Mouse (Mus musculus): Measurements from ENCODE around the gene Eef2k. TPM values are rescaled to one million over a fixed set of nuclear protein-coding genes. Genes with fewer than 3 reads are reported as not detected.
"Not testable (repeated sequence)": the region's sequence is repeated elsewhere in the genome, so short reads cannot be mapped to it uniquely, and the experiment has no call there.

The Eef2k gene
- polyA plus RNA-seq, 1 experiment: 21.9 TPM

GRCm38 (mm10) chr7:120900191-120900590 lies 57.6 kb downstream of the Eef2k start:
- Histone ChIP-seq H3K36me3 (ENCODE audit: control insufficient read depth, insufficient read depth) (peaks cover 3% of the 10 kb centered on the region), H3K79me2 (ENCODE audit: control insufficient read depth, insufficient read depth) (no peaks in the 10 kb centered on the region), H3ac (ENCODE audit: control insufficient read depth, insufficient read length, low read depth) (no peak overlapping the region), H3K4me3 (ENCODE audit: insufficient read depth, poor library complexity, severe bottlenecking) (no peak overlapping the region), H3K79me3 (ENCODE audit: low read depth) (no peaks in the 10 kb centered on the region), H3K27me3 (ENCODE audit: control insufficient read depth, insufficient read depth, insufficient read length) (no peaks in the 10 kb centered on the region)
- TF ChIP-seq MYOG (IDR thresholded peaks at IDR 0.05; ENCODE audit: control insufficient read depth, extremely low read depth, insufficient read length) (no peak), USF1 (IDR thresholded peaks at IDR 0.05; ENCODE audit: low read depth) (no peak), CTCF (IDR thresholded peaks at IDR 0.05; ENCODE audit: control insufficient read depth, insufficient read depth, insufficient read length) (no peak), FOSL1 (IDR thresholded peaks at IDR 0.05; ENCODE audit: insufficient read depth, low read length, poor library complexity, severe bottlenecking) (no peak), MAX (IDR thresholded peaks at IDR 0.05) (no peak), MYOD1 (IDR thresholded peaks at IDR 0.05; ENCODE audit: control insufficient read depth, insufficient read length, low read depth) (no peak)

- Histone ChIP-seq H3ac (ENCODE audit: control insufficient read depth, insufficient read length, low read depth) (no peak overlapping the region), H3K4me3 (ENCODE audit: insufficient read depth, poor library complexity, severe bottlenecking) (no peak overlapping the region), H3K79me2 (ENCODE audit: control insufficient read depth, insufficient read depth) (no peaks in the 10 kb centered on the region), H3K36me3 (ENCODE audit: control insufficient read depth, insufficient read depth) (peaks cover 3% of the 10 kb centered on the region), H3K79me3 (ENCODE audit: low read depth) (no peaks in the 10 kb centered on the region), H3K27me3 (ENCODE audit: control insufficient read depth, insufficient read depth, insufficient read length) (no peaks in the 10 kb centered on the region)
- TF ChIP-seq MYOG (IDR thresholded peaks at IDR 0.05; ENCODE audit: control insufficient read depth, extremely low read depth, insufficient read length) (no peak), USF1 (IDR thresholded peaks at IDR 0.05; ENCODE audit: low read depth) (no peak), FOSL1 (IDR thresholded peaks at IDR 0.05; ENCODE audit: insufficient read depth, low read length, poor library complexity, severe bottlenecking) (no peak), CEBPB (IDR thresholded peaks at IDR 0.05; ENCODE audit: low read depth) (no peak), MYOD1 (IDR thresholded peaks at IDR 0.05; ENCODE audit: control insufficient read depth, insufficient read length, low read depth) (no peak), MAX (IDR thresholded peaks at IDR 0.05) (no peak), CTCF (IDR thresholded peaks at IDR 0.05; ENCODE audit: control insufficient read depth, insufficient read depth, insufficient read length) (no peak)
Observed at GRCm38 (mm10) chr7:120901701-120902100, 59.1 kb downstream of the Eef2k start.

DNA sequence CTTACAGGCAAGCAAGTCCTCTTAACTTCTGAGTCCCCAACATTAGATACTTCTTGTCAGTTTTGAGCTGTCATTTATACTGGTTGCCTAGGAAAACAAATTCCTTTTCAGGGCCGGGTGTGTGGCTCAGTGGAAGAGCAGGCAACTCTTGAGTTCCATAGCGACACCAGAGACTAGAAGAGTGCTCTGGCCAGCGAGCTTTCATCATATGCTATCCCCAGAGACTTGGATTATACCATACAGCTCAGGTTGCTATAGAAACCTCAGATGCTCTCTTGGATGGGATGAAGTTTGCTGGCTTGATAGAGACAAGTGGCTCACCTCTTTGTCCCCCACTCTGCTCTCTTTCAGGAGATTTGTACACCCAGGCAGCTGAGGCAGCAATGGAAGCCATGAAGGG lies 60.3 kb downstream of the Eef2k start:
- Histone ChIP-seq H3ac (ENCODE audit: control insufficient read depth, insufficient read length, low read depth) (no peak overlapping the region), H3K36me3 (ENCODE audit: control insufficient read depth, insufficient read depth) (peaks cover 3% of the 10 kb centered on the region), H3K79me2 (ENCODE audit: control insufficient read depth, insufficient read depth) (no peaks in the 10 kb centered on the region), H3K4me3 (ENCODE audit: insufficient read depth, poor library complexity, severe bottlenecking) (no peak overlapping the region), H3K79me3 (ENCODE audit: low read depth) (no peaks in the 10 kb centered on the region), H3K27me3 (ENCODE audit: control insufficient read depth, insufficient read depth, insufficient read length) (no peaks in the 10 kb centered on the region)
- TF ChIP-seq MYOG (IDR thresholded peaks at IDR 0.05; ENCODE audit: control insufficient read depth, extremely low read depth, insufficient read length) (no peak), CTCF (IDR thresholded peaks at IDR 0.05; ENCODE audit: control insufficient read depth, insufficient read depth, insufficient read length) (no peak), CEBPB (IDR thresholded peaks at IDR 0.05; ENCODE audit: low read depth) (no peak), FOSL1 (IDR thresholded peaks at IDR 0.05; ENCODE audit: insufficient read depth, low read length, poor library complexity, severe bottlenecking) (no peak), MYOD1 (IDR thresholded peaks at IDR 0.05; ENCODE audit: control insufficient read depth, insufficient read length, low read depth) (no peak), USF1 (IDR thresholded peaks at IDR 0.05; ENCODE audit: low read depth) (no peak), MAX (IDR thresholded peaks at IDR 0.05) (no peak)

- H3K27me3 ChIP-seq (ENCODE audit: control insufficient read depth, insufficient read depth, insufficient read length); H3K79me2 ChIP-seq (ENCODE audit: control insufficient read depth, insufficient read depth); H3K4me3 ChIP-seq (ENCODE audit: insufficient read depth, poor library complexity, severe bottlenecking); H3K36me3 ChIP-seq (ENCODE audit: control insufficient read depth, insufficient read depth); H3ac ChIP-seq (ENCODE audit: control insufficient read depth, insufficient read length, low read depth); H3K79me3 ChIP-seq (ENCODE audit: low read depth): not testable (repeated sequence)
Observed at GRCm38 (mm10) chr7:120910172-120910571, 67.5 kb downstream of the Eef2k start.

GRCm38 (mm10) chr7:120911268-120911667 lies 68.6 kb downstream of the Eef2k start:
- not testable (repeated sequence) for H3K4me3 ChIP-seq (ENCODE audit: insufficient read depth, poor library complexity, severe bottlenecking); H3K36me3 ChIP-seq (ENCODE audit: control insufficient read depth, insufficient read depth)

GRCm38 (mm10) chr7:120913332-120913731 lies 70.7 kb downstream of the Eef2k start:
- Histone ChIP-seq H3ac (ENCODE audit: control insufficient read depth, insufficient read length, low read depth) (no peak overlapping the region), H3K79me3 (ENCODE audit: low read depth) (peaks cover 1% of the 10 kb centered on the region), H3K36me3 (ENCODE audit: control insufficient read depth, insufficient read depth) (no peaks in the 10 kb centered on the region), H3K4me3 (ENCODE audit: insufficient read depth, poor library complexity, severe bottlenecking) (no peak overlapping the region), H3K27me3 (ENCODE audit: control insufficient read depth, insufficient read depth, insufficient read length) (no peaks in the 10 kb centered on the region), H3K79me2 (ENCODE audit: control insufficient read depth, insufficient read depth) (peaks cover 5% of the 10 kb centered on the region)
- TF ChIP-seq MAX (IDR thresholded peaks at IDR 0.05): no peak

More at GRCm38 (mm10) chr7:120911268-120911667, 68.6 kb downstream of the Eef2k start:
- H3ac ChIP-seq (ENCODE audit: control insufficient read depth, insufficient read length, low read depth); H3K79me2 ChIP-seq (ENCODE audit: control insufficient read depth, insufficient read depth); H3K27me3 ChIP-seq (ENCODE audit: control insufficient read depth, insufficient read depth, insufficient read length); H3K79me3 ChIP-seq (ENCODE audit: low read depth): not testable (repeated sequence)
